Mouse (Mus musculus) embryo, embryonic 9.5 days (tissue): ENCODE results near the gene Kat5.

ENCODE experiments used
- DNase-seq: peaks from one replicate; pipeline ENCODE4 v3.0.0-alpha.2; 2017; ENCODE audit errors: extremely low spot score

The Kat5 gene

DNA sequence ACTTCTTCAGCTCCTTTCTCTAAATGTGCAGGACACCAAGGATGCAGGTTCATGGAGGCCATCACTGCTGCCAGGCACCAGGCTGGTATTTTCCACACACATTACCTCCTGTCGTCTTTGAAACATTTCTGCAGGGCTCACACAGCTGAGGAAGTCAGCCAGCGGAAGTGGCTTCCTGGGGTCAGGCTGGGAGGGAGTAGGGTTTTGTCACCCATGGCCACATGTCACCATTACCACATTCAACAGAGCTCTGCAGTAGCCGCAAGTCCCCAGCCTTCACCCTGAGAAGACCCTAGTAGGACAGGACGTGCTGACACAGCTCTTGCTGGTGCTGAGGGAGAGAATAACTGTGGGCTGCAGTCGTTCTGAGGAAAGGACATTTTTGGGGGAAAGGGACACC, 38.2 kb downstream of the Kat5 start:
- DNase-seq = no peak

- DNase-seq = no peak
These were observed 39.4 kb downstream of the Kat5 start for GRCm38 (mm10) chr19:5570353-5571246.

DNA sequence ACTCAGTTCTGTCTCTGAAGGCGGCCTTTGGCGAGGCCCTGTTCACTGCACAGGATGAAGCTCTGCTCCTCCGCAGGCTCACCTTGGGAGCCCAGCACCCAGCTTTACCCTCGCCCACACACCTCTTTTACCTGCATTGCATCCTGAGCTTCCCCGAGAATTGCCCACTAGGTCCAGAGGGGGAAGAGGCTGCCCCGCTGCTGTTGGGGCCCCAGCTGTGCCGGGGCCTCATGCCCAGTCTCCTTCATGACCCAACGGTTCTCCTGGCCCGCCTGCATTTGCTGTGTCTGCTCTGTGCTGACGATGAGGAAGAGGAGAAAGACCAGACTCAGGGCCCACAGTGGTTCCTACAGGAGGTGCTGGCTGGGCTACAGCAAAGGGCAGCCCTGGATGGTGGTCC, 40.5 kb downstream of the Kat5 start:
- DNase-seq = no peak

DNA sequence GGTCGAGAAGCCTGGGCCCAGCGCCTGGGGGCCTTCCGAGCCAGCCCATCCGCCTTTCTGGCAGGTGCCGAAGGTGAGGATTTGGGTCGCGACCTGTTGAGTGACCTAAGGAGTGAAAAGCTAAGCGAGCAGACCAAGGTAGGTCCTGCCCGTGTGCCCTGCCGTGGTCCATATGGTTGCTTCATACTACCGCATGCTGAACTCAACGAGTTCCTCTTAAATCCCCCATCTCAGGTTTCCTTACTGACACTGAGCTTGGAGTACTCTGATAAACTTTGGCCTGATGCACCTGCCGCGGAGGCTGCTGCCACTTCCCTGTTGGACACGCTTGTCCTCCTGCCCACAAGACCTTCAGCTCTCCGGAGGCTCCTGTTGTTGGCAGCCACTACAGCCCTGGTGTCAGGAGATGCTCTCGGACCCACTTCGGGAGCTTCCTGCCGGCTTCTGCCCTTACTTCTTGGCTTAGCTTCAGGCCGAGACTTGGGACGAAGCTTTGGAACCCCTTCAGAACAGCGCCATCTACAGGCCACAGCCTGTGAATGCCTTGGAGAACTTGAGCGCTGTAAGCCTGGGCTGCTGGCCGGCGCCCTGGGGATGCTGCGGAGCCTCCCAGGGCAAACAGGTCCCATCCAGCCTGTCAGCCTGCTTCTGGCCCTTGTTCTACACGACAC, 41.4 kb downstream of the Kat5 start:
- DNase-seq = peak; percentile 82

DNA sequence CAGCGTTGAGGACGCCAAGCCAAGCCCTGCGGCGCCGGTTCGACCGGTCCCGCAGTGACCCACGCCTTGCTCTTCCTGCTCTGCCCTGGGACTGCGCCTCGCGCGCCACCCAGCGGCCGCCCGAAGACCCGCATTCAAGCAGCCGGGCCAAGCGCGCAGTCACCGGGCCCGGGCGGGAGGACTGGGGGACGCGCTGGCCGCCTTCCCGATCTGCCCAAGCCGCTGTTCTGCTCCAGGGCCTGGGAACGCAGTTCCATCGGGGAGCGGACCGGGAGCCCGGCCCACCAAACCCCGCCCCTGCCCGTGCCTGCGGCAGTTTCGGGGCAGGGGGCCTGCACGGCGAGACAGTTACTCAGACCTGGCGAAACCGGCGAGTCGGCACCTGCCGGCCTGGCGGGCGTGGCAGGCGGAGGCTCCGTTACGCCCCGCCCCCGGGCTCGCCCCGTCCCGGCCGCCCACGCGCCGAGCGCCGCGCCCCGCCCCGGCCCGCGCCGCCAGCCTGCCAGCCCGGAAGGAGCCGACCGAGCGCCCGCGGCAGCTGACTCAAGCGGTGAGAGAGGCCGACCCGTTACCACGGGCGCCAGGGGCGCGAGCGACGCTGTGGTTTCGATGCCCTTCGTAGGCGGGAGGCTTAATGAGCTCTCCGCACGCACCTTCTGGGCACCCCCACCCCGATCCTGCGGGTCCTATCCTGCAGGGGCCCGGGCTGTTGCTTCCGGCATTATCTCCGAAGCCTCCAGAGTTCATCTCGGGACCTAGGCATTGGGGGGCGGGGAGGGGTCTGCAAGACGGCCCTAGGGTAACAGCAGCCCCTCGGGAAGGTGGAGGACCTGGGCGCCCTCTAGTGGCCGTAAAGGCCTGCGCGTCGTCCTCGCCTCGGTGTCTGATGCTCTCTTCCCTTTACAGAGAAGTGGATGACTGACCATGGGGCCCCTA, 42.2 kb downstream of the Kat5 start, which contains the start of gene Ap5b1:
Ap5b1 (plus strand) TSS at position 492 of the 936 bp plus-strand sequence.
- peak; percentile 92 for DNase-seq

GRCm38 (mm10) chr19:5567180-5567533, 42.9 kb downstream of the Kat5 start:
- no peak for DNase-seq

GRCm38 (mm10) chr19:5566316-5566715, 43.7 kb downstream of the Kat5 start:
- no peak for DNase-seq

- DNase-seq = no peak
These were observed 47.3 kb downstream of the Kat5 start for GRCm38 (mm10) chr19:5562776-5563175.

- no peak for DNase-seq
These were observed 48.2 kb downstream of the Kat5 start for GRCm38 (mm10) chr19:5561886-5562285.

- no peak for DNase-seq
These were observed 48.7 kb downstream of the Kat5 start for GRCm38 (mm10) chr19:5561252-5561790.

- DNase-seq = peak; percentile 38
These were observed 49.5 kb downstream of the Kat5 start, which contains the start of gene Ovol1 for GRCm38 (mm10) chr19:5560457-5561041. Ovol1 (minus strand) TSS chr19:5560646.

GRCm38 (mm10) chr19:5559631-5560456, 50.2 kb downstream of the Kat5 start:
- DNase-seq = no peak

- no peak for DNase-seq
These were observed 50.8 kb downstream of the Kat5 start for GRCm38 (mm10) chr19:5559229-5559628.

DNA sequence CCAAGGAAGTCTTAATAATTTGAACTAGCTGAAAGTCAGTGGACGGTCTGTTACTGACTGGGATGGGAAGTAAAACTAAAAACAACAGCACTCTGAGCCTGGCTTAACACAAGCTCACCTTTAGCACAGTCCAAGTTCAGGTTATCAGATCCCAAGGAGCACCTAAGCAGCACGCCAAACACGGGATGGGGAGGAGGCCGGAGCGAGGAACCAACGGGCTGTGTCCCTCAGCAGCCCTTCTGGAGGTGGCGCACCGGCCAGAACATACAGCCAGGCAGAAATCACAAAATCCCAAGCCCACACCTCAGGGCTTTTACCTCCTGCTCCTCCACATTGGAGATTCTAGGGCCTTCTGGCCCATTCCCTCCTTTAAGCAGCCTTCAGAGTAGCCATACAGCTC, 51.3 kb downstream of the Kat5 start:
- DNase-seq = no peak

DNA sequence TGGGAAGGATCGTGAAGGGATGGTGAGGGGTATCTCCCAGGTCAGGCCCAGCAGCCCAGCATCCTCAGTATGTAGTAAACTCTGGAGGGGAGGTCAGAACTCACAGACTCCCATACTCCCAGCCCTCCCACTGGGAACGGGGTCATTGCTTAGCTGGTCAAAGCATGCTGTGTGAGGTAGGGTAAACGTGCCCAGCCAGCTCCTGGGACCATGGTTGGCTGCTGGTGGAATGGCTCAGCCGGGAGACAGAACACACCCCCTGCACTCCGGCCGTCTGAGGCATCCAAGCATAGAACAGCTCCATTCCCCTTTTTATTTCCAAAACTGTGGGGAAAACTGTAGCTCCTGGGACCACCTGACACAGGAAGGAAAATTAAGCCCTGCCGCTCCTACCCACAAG, 51.9 kb downstream of the Kat5 start:
- DNase-seq = no peak

DNA sequence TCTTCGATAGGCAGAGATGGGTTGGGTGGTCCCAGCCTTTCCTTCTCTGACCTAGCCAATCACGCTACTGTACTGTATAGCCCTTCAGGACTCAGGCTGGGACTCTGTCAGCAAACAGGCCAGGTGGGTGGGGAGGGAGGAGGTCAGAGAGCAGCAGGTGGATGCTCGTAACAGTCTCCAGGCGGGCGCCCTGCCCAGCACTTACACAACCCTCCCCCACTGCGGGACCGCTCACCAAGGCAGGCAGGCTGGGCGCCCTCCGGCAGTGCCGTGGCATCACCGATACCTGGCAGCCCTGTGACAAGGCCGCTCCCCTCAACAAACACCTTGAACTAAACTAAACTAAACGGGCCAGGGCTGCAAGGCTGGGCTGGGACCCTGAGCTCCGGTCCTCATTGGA, 55.8 kb downstream of the Kat5 start:
- DNase-seq = no peak

DNA sequence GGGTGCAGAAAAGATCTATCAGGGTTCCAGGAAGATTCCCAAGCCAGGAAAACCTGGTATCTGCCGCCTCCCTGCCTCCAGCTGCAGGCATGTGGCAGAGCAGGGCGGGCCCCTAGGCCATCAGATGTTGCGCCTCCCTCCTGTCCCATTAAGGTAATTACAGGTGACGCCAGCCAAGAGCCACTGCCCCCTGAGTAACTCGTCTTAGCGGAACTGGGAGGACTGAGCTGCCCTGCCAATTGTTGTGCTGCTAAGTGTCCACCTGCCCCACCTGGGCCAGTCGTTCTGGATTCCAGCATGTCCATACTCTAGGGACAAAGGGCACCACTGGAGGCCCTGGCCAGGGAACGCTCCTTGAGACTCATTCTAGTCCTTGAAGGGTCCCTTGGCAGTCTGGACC, 56.2 kb downstream of the Kat5 start:
- no peak for DNase-seq
